Comparison of ENCODE assay signal across 23 mouse cellular contexts in genomic region chr11:18846472-18846871, GRCm38 (mm10).
"Had no signal": no experiment of that assay in that cellular context is flagged by ENCODE, and none has a peak within 500 bp of the region (broad histone marks: within the 10 kb centered on the region; RNA-seq: fewer than 3 reads in every experiment).

No protein-coding gene starts in this region.

- H3K4me2 ChIP-seq: embryonic facial prominence, embryonic 12.5 days; embryonic facial prominence, embryonic 13.5 days; embryonic facial prominence, embryonic 15.5 days; forebrain, embryonic 12.5 days; forebrain, embryonic 13.5 days; forebrain, embryonic 15.5 days had no signal

- H3K4me3 ChIP-seq: embryonic facial prominence, embryonic 10.5 days; embryonic facial prominence, embryonic 12.5 days; embryonic facial prominence, embryonic 13.5 days; embryonic facial prominence, embryonic 15.5 days; erythroblast, embryonic 14.5 days; forebrain, embryonic 10.5 days; forebrain, embryonic 12.5 days; forebrain, embryonic 13.5 days; forebrain, embryonic 15.5 days; gastrocnemius, adult 2 months; heart, adult 2 months had no signal

- H3K27ac ChIP-seq: embryonic facial prominence, embryonic 10.5 days; embryonic facial prominence, embryonic 12.5 days; embryonic facial prominence, embryonic 13.5 days; forebrain, embryonic 10.5 days; forebrain, embryonic 12.5 days; forebrain, embryonic 13.5 days; forebrain, embryonic 15.5 days; gastrocnemius, adult 2 months; heart, adult 2 months had no signal

- ATAC-seq: forebrain, embryonic 13.5 days; forebrain, embryonic 14.5 days; forebrain, embryonic 15.5 days; forebrain, embryonic 16.5 days; forebrain, postnatal 0 days had no signal

- H3K4me1 ChIP-seq: embryonic facial prominence, embryonic 10.5 days; embryonic facial prominence, embryonic 12.5 days; embryonic facial prominence, embryonic 15.5 days; forebrain, embryonic 10.5 days; forebrain, embryonic 12.5 days; forebrain, embryonic 13.5 days; forebrain, embryonic 15.5 days had no signal

- H3K9me3 ChIP-seq: embryonic facial prominence, embryonic 10.5 days; embryonic facial prominence, embryonic 12.5 days; embryonic facial prominence, embryonic 13.5 days; embryonic facial prominence, embryonic 15.5 days; forebrain, embryonic 10.5 days; forebrain, embryonic 12.5 days; forebrain, embryonic 13.5 days; forebrain, embryonic 15.5 days had no signal

- H3K36me3 ChIP-seq: embryonic facial prominence, embryonic 10.5 days; embryonic facial prominence, embryonic 12.5 days; embryonic facial prominence, embryonic 13.5 days; embryonic facial prominence, embryonic 15.5 days; forebrain, embryonic 10.5 days; forebrain, embryonic 12.5 days; forebrain, embryonic 15.5 days had no signal

- H3K9ac ChIP-seq: embryonic facial prominence, embryonic 12.5 days; embryonic facial prominence, embryonic 13.5 days; embryonic facial prominence, embryonic 15.5 days; forebrain, embryonic 12.5 days; forebrain, embryonic 13.5 days; forebrain, embryonic 15.5 days; forebrain, postnatal 0 days had no signal

- DNase-seq: cerebellum, adult 9-11 months; cerebellum, postnatal 36 days; embryo, embryonic 11 days; forebrain, postnatal 0 days; gastrocnemius, adult 2 months; gastrocnemius, postnatal 10 days; gastrocnemius, postnatal 14 days; gastrocnemius, postnatal 25 days; gastrocnemius, postnatal 36 days; heart, adult 11 months; heart, adult 18-20 months; heart, adult 2 months had no signal

- H3K27me3 ChIP-seq: embryonic facial prominence, embryonic 12.5 days; embryonic facial prominence, embryonic 15.5 days; forebrain, embryonic 12.5 days; forebrain, embryonic 13.5 days; forebrain, embryonic 15.5 days had no signal
